Mouse (Mus musculus) splenic B cell, adult 2 months (primary cell): Measurements from ENCODE around the gene Ano9.

ENCODE experiments used
- DNase-seq: peaks from one replicate; pipeline ENCODE4 v3.0.0-alpha.2; 2011; ENCODE audit warnings: low read depth, low spot score
- H3K27me3 ChIP-seq: 2 replicates; pipeline ENCODE4 v1.6.1; 2012; ENCODE audit warnings: mild to moderate bottlenecking, low read length, moderate library complexity, mixed read lengths; ENCODE audit not compliant: control insufficient read depth, poor library complexity, insufficient read depth, severe bottlenecking
- H3K36me3 ChIP-seq: 2 replicates; pipeline ENCODE4 v1.6.1; 2012; ENCODE audit warnings: mild to moderate bottlenecking, low read length, moderate library complexity, mixed read lengths; ENCODE audit not compliant: control insufficient read depth, poor library complexity, insufficient read depth, severe bottlenecking

Gene Ano9

GRCm38 (mm10) chr7:141122689-141123516 is 5.3 kb upstream of the Ano9 start:
- Histone ChIP-seq H3K27me3 (no peaks in the 10 kb centered on the region), H3K36me3 (no peaks in the 10 kb centered on the region)
- DNase-seq: peak; percentile 98

GRCm38 (mm10) chr7:141122245-141122644 is 4.6 kb upstream of the Ano9 start, which contains the start of gene Ptdss2:
TSS of gene Ptdss2 (plus strand) at chr7:141122382.
- H3K36me3 ChIP-seq: no peaks in the 10 kb centered on the region
- no peaks in the 10 kb centered on the region for H3K27me3 ChIP-seq
- DNase-seq: no peak

GRCm38 (mm10) chr7:141121051-141121531 is 3.5 kb upstream of the Ano9 start:
- Histone ChIP-seq H3K36me3 (no peaks in the 10 kb centered on the region), H3K27me3 (no peaks in the 10 kb centered on the region)
- no peak for DNase-seq

- Histone ChIP-seq H3K36me3 (no peaks in the 10 kb centered on the region), H3K27me3 (no peaks in the 10 kb centered on the region)
- no peak for DNase-seq
These were observed 3.0 kb upstream of the Ano9 start for GRCm38 (mm10) chr7:141120605-141121004.

GRCm38 (mm10) chr7:141119487-141119886 is 1.9 kb upstream of the Ano9 start:
- Histone ChIP-seq H3K27me3 (no peaks in the 10 kb centered on the region), H3K36me3 (no peaks in the 10 kb centered on the region)
- DNase-seq: no peak

- DNase-seq: no peak
- Histone ChIP-seq H3K27me3 (no peaks in the 10 kb centered on the region), H3K36me3 (no peaks in the 10 kb centered on the region)
These were observed 1.7 kb downstream of the Ano9 start for GRCm38 (mm10) chr7:141115874-141116273.

- Histone ChIP-seq H3K36me3 (no peaks in the 10 kb centered on the region), H3K27me3 (no peaks in the 10 kb centered on the region)
- no peak for DNase-seq
These were observed 14.4 kb downstream of the Ano9 start for GRCm38 (mm10) chr7:141103161-141103560.

GRCm38 (mm10) chr7:141099911-141100691 is 17.5 kb downstream of the Ano9 start, which contains the start of gene Sigirr:
TSS of gene Sigirr (minus strand) at chr7:141100572.
- H3K36me3 ChIP-seq: no peaks in the 10 kb centered on the region
- DNase-seq: peak; percentile 59
- no peaks in the 10 kb centered on the region for H3K27me3 ChIP-seq

- peak; percentile 24 for DNase-seq
- no peaks in the 10 kb centered on the region for H3K27me3 ChIP-seq
- no peaks in the 10 kb centered on the region for H3K36me3 ChIP-seq
These were observed 20.4 kb downstream of the Ano9 start for GRCm38 (mm10) chr7:141097177-141097576.

- Histone ChIP-seq H3K36me3 (no peaks in the 10 kb centered on the region), H3K27me3 (no peaks in the 10 kb centered on the region)
- peak; percentile 87 for DNase-seq
These were observed 21.0 kb downstream of the Ano9 start for GRCm38 (mm10) chr7:141096649-141097056.

GRCm38 (mm10) chr7:141096021-141096420 is 21.6 kb downstream of the Ano9 start:
- DNase-seq: peak; percentile 21
- Histone ChIP-seq H3K27me3 (no peaks in the 10 kb centered on the region), H3K36me3 (no peaks in the 10 kb centered on the region)

GRCm38 (mm10) chr7:141094487-141095205 is 23.0 kb downstream of the Ano9 start:
- no peaks in the 10 kb centered on the region for H3K27me3 ChIP-seq
- no peaks in the 10 kb centered on the region for H3K36me3 ChIP-seq
- DNase-seq: no peak

GRCm38 (mm10) chr7:141093950-141094349 is 23.7 kb downstream of the Ano9 start:
- no peaks in the 10 kb centered on the region for H3K36me3 ChIP-seq
- no peaks in the 10 kb centered on the region for H3K27me3 ChIP-seq
- DNase-seq: no peak

GRCm38 (mm10) chr7:141092051-141092735 is 25.4 kb downstream of the Ano9 start:
- DNase-seq: peak; percentile 86
- H3K36me3 ChIP-seq: no peaks in the 10 kb centered on the region
- no peaks in the 10 kb centered on the region for H3K27me3 ChIP-seq
